Mouse (Mus musculus): ENCODE measurements around the gene Itih4.

GRCm38 (mm10) chr14:30861421-30862125, 24.7 kb upstream of the Itih4 start:
- no peak for TF ChIP-seq EP300 (IDR thresholded peaks at IDR 0.05; ENCODE audit: insufficient read depth, low read depth, low read length)
- TF ChIP-seq POLR2A (IDR thresholded peaks at IDR 0.05; ENCODE audit: insufficient read depth, low read length): no peak
